ENCODE assay signal across 9 mouse cellular contexts in the genomic region with DNA sequence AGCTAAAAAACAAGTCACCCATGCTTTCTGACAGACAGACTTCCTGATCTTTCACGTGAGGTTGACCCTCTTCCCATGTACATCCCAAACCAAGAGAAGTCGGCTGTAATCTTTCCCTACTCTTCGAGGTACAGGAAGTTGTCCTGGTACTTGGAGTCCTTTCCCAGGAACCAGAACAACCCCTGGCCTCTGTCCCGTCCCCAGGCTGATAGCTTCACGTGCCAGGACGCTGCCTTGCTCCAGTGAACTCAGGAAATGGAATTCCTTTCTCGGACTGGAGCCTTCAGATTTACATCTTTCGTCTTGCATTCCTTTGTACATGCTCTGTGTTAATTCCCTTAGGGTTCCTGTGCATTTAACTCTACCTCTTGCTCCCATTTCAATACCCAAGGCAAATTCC.
DNase-seq lines count a peak whose midpoint lies in the region; ATAC-seq and TF ChIP-seq lines count a peak whose summit lies in the region.
"Had no signal": no experiment of that assay in that cellular context is flagged by ENCODE, and none has a peak within 500 bp of the region (broad histone marks: within the 10 kb centered on the region; RNA-seq: fewer than 3 reads in every experiment).

No protein-coding gene starts in this region.

- H3K36me3 ChIP-seq in heart, embryonic 12.5 days = no peaks in the 10 kb centered on the region
- no peaks in the 10 kb centered on the region for H3K36me3 ChIP-seq in embryonic facial prominence, embryonic 14.5 days (ENCODE audit: control insufficient read depth, insufficient read depth, low read length)
- H3K36me3 ChIP-seq in midbrain, embryonic 10.5 days = no peaks in the 10 kb centered on the region
- no peaks in the 10 kb centered on the region for H3K36me3 ChIP-seq in hindbrain, postnatal 0 days (ENCODE audit: insufficient read depth, low read length)
- H3K36me3 ChIP-seq: hindbrain, embryonic 15.5 days had no signal

- no peak overlapping the region for H3K27ac ChIP-seq in heart, embryonic 12.5 days (ENCODE audit: poor library complexity, severe bottlenecking)
- H3K27ac ChIP-seq in embryonic facial prominence, embryonic 14.5 days (replicated peaks; ENCODE audit: low read depth, low read length) = no peak overlapping the region
- H3K27ac ChIP-seq in midbrain, embryonic 10.5 days (replicated peaks) = no peak overlapping the region
- no peak overlapping the region for H3K27ac ChIP-seq in hindbrain, postnatal 0 days
- H3K27ac ChIP-seq: hindbrain, embryonic 15.5 days had no signal

- DNase-seq in heart, adult 11 months = peak; percentile 96
- DNase-seq in embryonic facial prominence, embryonic 14.5 days (ENCODE audit: low spot score) = peak; percentile 49
- DNase-seq in kidney, adult 8-10 months = peak; percentile 61 to 74
- peak; percentile 49 for DNase-seq in mesoderm, embryonic 11.5 days (ENCODE audit: low read depth, low spot score)
- no peak for DNase-seq in midbrain, embryonic 10.5 days (ENCODE audit: low spot score)
- no peak for DNase-seq in hindbrain, postnatal 0 days (ENCODE audit: low spot score)
- DNase-seq in thymus, postnatal 10 days (ENCODE audit: low spot score in 2 of 2) = no peak

- peaks cover 3% of the 10 kb centered on the region; the same call in 1 of the 2 replicates for H3K27me3 ChIP-seq in heart, embryonic 12.5 days (replicated peaks)
- H3K27me3 ChIP-seq in embryonic facial prominence, embryonic 14.5 days (replicated peaks; ENCODE audit: control insufficient read depth, insufficient read depth, low read length) = no peaks in the 10 kb centered on the region
- no peaks in the 10 kb centered on the region for H3K27me3 ChIP-seq in midbrain, embryonic 10.5 days (ENCODE audit: low read depth, poor library complexity, severe bottlenecking)
- no peaks in the 10 kb centered on the region for H3K27me3 ChIP-seq in hindbrain, postnatal 0 days (ENCODE audit: insufficient read depth, low read length)
- H3K27me3 ChIP-seq: hindbrain, embryonic 15.5 days had no signal

- no peak overlapping the region for H3K9ac ChIP-seq in heart, embryonic 12.5 days
- H3K9ac ChIP-seq in embryonic facial prominence, embryonic 14.5 days (ENCODE audit: low read depth, low read length) = no peak overlapping the region
- H3K9ac ChIP-seq in hindbrain, postnatal 0 days (replicated peaks; ENCODE audit: low read length) = no peak overlapping the region
- H3K9ac ChIP-seq: hindbrain, embryonic 15.5 days had no signal

- TF ChIP-seq CTCF in hindbrain, postnatal 0 days (IDR thresholded peaks at IDR 0.05; ENCODE audit: low read depth) = no peak

- H3K4me2 ChIP-seq in heart, embryonic 12.5 days = no peak overlapping the region
- no peak overlapping the region for H3K4me2 ChIP-seq in embryonic facial prominence, embryonic 14.5 days (ENCODE audit: low read depth, low read length)
- H3K4me2 ChIP-seq in hindbrain, postnatal 0 days (ENCODE audit: low read depth, low read length) = no peak overlapping the region
- H3K4me2 ChIP-seq: hindbrain, embryonic 15.5 days had no signal

- peaks cover 10% of the 10 kb centered on the region; the same call in 1 of the 2 replicates for H3K4me1 ChIP-seq in heart, embryonic 12.5 days (replicated peaks)
- H3K4me1 ChIP-seq in embryonic facial prominence, embryonic 14.5 days (ENCODE audit: control insufficient read depth, insufficient read depth, low read length) = peaks cover 17% of the 10 kb centered on the region
- 0 out of 2 replicates have a peak, but pooled peaks cover 6% of the 10 kb centered on the region for H3K4me1 ChIP-seq in midbrain, embryonic 10.5 days
- peaks cover 4% of the 10 kb centered on the region; the same call in 1 of the 2 replicates for H3K4me1 ChIP-seq in hindbrain, postnatal 0 days (ENCODE audit: insufficient read depth, low read length)

- ATAC-seq in heart, embryonic 12.5 days (ENCODE audit: insufficient number of reproducible peaks, low FRiP score) = no peak; the same call in 1 of the 2 replicates
- no peak for ATAC-seq in embryonic facial prominence, embryonic 14.5 days (ENCODE audit: low read depth)
- ATAC-seq in hindbrain, postnatal 0 days = no peak

- no peak overlapping the region for H3K4me3 ChIP-seq in heart, embryonic 12.5 days
- H3K4me3 ChIP-seq in embryonic facial prominence, embryonic 14.5 days (ENCODE audit: low read depth, low read length) = no peak overlapping the region
- no peak overlapping the region for H3K4me3 ChIP-seq in midbrain, embryonic 10.5 days
- H3K4me3 ChIP-seq in hindbrain, postnatal 0 days (ENCODE audit: low read length) = no peak overlapping the region
- H3K4me3 ChIP-seq: hindbrain, embryonic 15.5 days had no signal

- WGBS in heart, embryonic 12.5 days = 18% methylated on average over 8 of the region's 8 CpGs
- WGBS in embryonic facial prominence, embryonic 14.5 days = 23% methylated on average over 8 of the region's 8 CpGs
- WGBS in midbrain, embryonic 10.5 days = 45% methylated on average over 8 of the region's 8 CpGs
- WGBS in hindbrain, postnatal 0 days = 38% methylated on average over 8 of the region's 8 CpGs

- H3K9me3 ChIP-seq in heart, embryonic 12.5 days (replicated peaks) = no peaks in the 10 kb centered on the region
- H3K9me3 ChIP-seq in embryonic facial prominence, embryonic 14.5 days (ENCODE audit: control insufficient read depth, low read length) = no peaks in the 10 kb centered on the region
- H3K9me3 ChIP-seq in midbrain, embryonic 10.5 days (replicated peaks) = no peaks in the 10 kb centered on the region
- H3K9me3 ChIP-seq in hindbrain, postnatal 0 days (ENCODE audit: low read length) = no peaks in the 10 kb centered on the region
- H3K9me3 ChIP-seq: hindbrain, embryonic 15.5 days had no signal

Comparison
In these comparisons a context has a peak if more than half of its experiments do, and no peak if none do; other contexts are left out.
1. DNase-seq: peak in heart, adult 11 months (single experiment), embryonic facial prominence, embryonic 14.5 days (single experiment), kidney, adult 8-10 months (2 of 2) and mesoderm, embryonic 11.5 days (single experiment); none in midbrain, embryonic 10.5 days (single experiment), hindbrain, postnatal 0 days (single experiment) and thymus, postnatal 10 days (0 of 2).